27 mouse cellular contexts compared by ENCODE assay signal in genomic region chr11:36940557-36941110, GRCm38 (mm10).
DNase-seq lines count a peak whose midpoint lies in the region; ATAC-seq lines count a peak whose summit lies in the region.
"Had no signal": no experiment of that assay in that cellular context is flagged by ENCODE, and none has a peak within 500 bp of the region (broad histone marks: within the 10 kb centered on the region; RNA-seq: fewer than 3 reads in every experiment).

No protein-coding gene starts in this region.

- H3K9ac ChIP-seq in midbrain, embryonic 14.5 days (replicated peaks; ENCODE audit: low read length), result no peak overlapping the region
- no peak overlapping the region for H3K9ac ChIP-seq in midbrain, embryonic 16.5 days (ENCODE audit: low read depth, low read length)
- no peak overlapping the region for H3K9ac ChIP-seq in kidney, embryonic 14.5 days (ENCODE audit: low read depth, low read length)
- H3K9ac ChIP-seq: hindbrain, embryonic 12.5 days; limb, embryonic 13.5 days; midbrain, embryonic 12.5 days; neural tube, embryonic 12.5 days had no signal

- H3K4me1 ChIP-seq in heart, embryonic 10.5 days, result no peaks in the 10 kb centered on the region
- H3K4me1 ChIP-seq in midbrain, embryonic 14.5 days (ENCODE audit: control insufficient read depth, insufficient read depth, low read length), result no peaks in the 10 kb centered on the region
- peaks cover 6% of the 10 kb centered on the region; the same call in 1 of the 2 replicates for H3K4me1 ChIP-seq in midbrain, embryonic 16.5 days (ENCODE audit: control insufficient read depth, insufficient read depth, low read length)
- H3K4me1 ChIP-seq in kidney, embryonic 14.5 days (ENCODE audit: control insufficient read depth, insufficient read depth, low read length), result no peaks in the 10 kb centered on the region
- H3K4me1 ChIP-seq: limb, embryonic 13.5 days; neural tube, embryonic 12.5 days had no signal

- ATAC-seq in midbrain, embryonic 14.5 days (ENCODE audit: low FRiP score, low TSS enrichment), result no peak
- no peak for ATAC-seq in midbrain, embryonic 16.5 days
- 0 out of 2 replicates have a peak, but pooled peaks have one; percentile 52 for ATAC-seq in kidney, embryonic 14.5 days (ENCODE audit: low FRiP score, low TSS enrichment)
- ATAC-seq: CD4-positive, CD25-positive, alpha-beta regulatory T cell, adult 4 months; intestine, embryonic 16.5 days had no signal

- H3K4me2 ChIP-seq in midbrain, embryonic 14.5 days (ENCODE audit: low read length), result no peak overlapping the region
- H3K4me2 ChIP-seq in midbrain, embryonic 16.5 days (ENCODE audit: low read length), result no peak overlapping the region
- H3K4me2 ChIP-seq in kidney, embryonic 14.5 days (replicated peaks; ENCODE audit: low read depth, low read length), result no peak overlapping the region
- H3K4me2 ChIP-seq: heart, embryonic 11.5 days; hindbrain, embryonic 12.5 days; limb, embryonic 13.5 days; liver, embryonic 11.5 days; midbrain, embryonic 12.5 days; neural tube, embryonic 12.5 days had no signal

- H3K4me3 ChIP-seq in heart, embryonic 10.5 days, result no peak overlapping the region
- H3K4me3 ChIP-seq in midbrain, embryonic 14.5 days (replicated peaks; ENCODE audit: low read depth, low read length), result no peak overlapping the region
- no peak overlapping the region for H3K4me3 ChIP-seq in midbrain, embryonic 16.5 days (ENCODE audit: low read depth, low read length)
- H3K4me3 ChIP-seq in kidney, embryonic 14.5 days (ENCODE audit: low read length), result no peak overlapping the region
- H3K4me3 ChIP-seq: hindbrain, embryonic 12.5 days; limb, embryonic 13.5 days; midbrain, embryonic 12.5 days; myocyte; neural tube, embryonic 12.5 days had no signal

- no peaks in the 10 kb centered on the region for H3K9me3 ChIP-seq in heart, embryonic 10.5 days
- H3K9me3 ChIP-seq in midbrain, embryonic 14.5 days (ENCODE audit: control insufficient read depth, low read length), result no peaks in the 10 kb centered on the region
- H3K9me3 ChIP-seq in midbrain, embryonic 16.5 days (replicated peaks; ENCODE audit: control insufficient read depth, low read length, poor library complexity, severe bottlenecking), result no peaks in the 10 kb centered on the region
- no peaks in the 10 kb centered on the region for H3K9me3 ChIP-seq in kidney, embryonic 14.5 days (ENCODE audit: control insufficient read depth, low read length)
- H3K9me3 ChIP-seq: hindbrain, embryonic 12.5 days; limb, embryonic 13.5 days; midbrain, embryonic 12.5 days; neural tube, embryonic 12.5 days had no signal

- 40% methylated on average over 7 of the region's 7 CpGs for WGBS in heart, embryonic 10.5 days
- WGBS in midbrain, embryonic 14.5 days, result 33% methylated on average over 7 of the region's 7 CpGs
- 27% methylated on average over 7 of the region's 7 CpGs for WGBS in midbrain, embryonic 16.5 days
- WGBS in kidney, embryonic 14.5 days, result 47% methylated on average over 7 of the region's 7 CpGs

- no peaks in the 10 kb centered on the region for H3K27me3 ChIP-seq in heart, embryonic 10.5 days (ENCODE audit: insufficient read depth, poor library complexity, severe bottlenecking)
- no peaks in the 10 kb centered on the region for H3K27me3 ChIP-seq in midbrain, embryonic 14.5 days (ENCODE audit: control insufficient read depth, insufficient read depth, low read length)
- no peaks in the 10 kb centered on the region for H3K27me3 ChIP-seq in midbrain, embryonic 16.5 days (ENCODE audit: control insufficient read depth, insufficient read depth, low read depth, low read length)
- H3K27me3 ChIP-seq in kidney, embryonic 14.5 days (ENCODE audit: control insufficient read depth, insufficient read depth, low read length), result no peaks in the 10 kb centered on the region
- H3K27me3 ChIP-seq: hindbrain, embryonic 12.5 days; limb, embryonic 13.5 days; midbrain, embryonic 12.5 days; neural tube, embryonic 12.5 days had no signal

- DNase-seq in heart, adult 11 months, result peak; percentile 60
- DNase-seq in heart, embryonic 10.5 days (ENCODE audit: low spot score), result no peak
- no peak for DNase-seq in midbrain, embryonic 14.5 days
- DNase-seq in kidney, postnatal 36 days, result peak; percentile 1 to 14
- DNase-seq in adrenal gland, adult (ENCODE audit: inconsistent age in 2 of 2, low spot score in 1 of 2), result no peak
- DNase-seq: adrenal gland, adult 2 months; adrenal gland, postnatal 36 days; cerebellum, adult 9-10 months; cerebellum, postnatal 36 days; gastrocnemius, postnatal 14 days; heart, postnatal 36 days; lung, postnatal 36 days; right cerebral cortex, postnatal 4 days; thymus, adult 2 months; thymus, postnatal 36 days had no signal

- no peak overlapping the region for H3K27ac ChIP-seq in heart, embryonic 10.5 days
- peak overlapping the region; percentile 32; the same call in 1 of the 2 replicates for H3K27ac ChIP-seq in midbrain, embryonic 14.5 days (replicated peaks; ENCODE audit: low read depth, low read length)
- no peak overlapping the region for H3K27ac ChIP-seq in midbrain, embryonic 16.5 days (ENCODE audit: low read length)
- H3K27ac ChIP-seq in kidney, embryonic 14.5 days (ENCODE audit: low read depth, low read length), result no peak overlapping the region
- H3K27ac ChIP-seq: hindbrain, embryonic 12.5 days; limb, embryonic 13.5 days; midbrain, embryonic 12.5 days; neural tube, embryonic 12.5 days; stomach, postnatal 0 days had no signal

- H3K36me3 ChIP-seq in heart, embryonic 10.5 days, result no peaks in the 10 kb centered on the region
- no peaks in the 10 kb centered on the region for H3K36me3 ChIP-seq in midbrain, embryonic 14.5 days (ENCODE audit: control insufficient read depth, insufficient read depth, low read length)
- H3K36me3 ChIP-seq in midbrain, embryonic 16.5 days (ENCODE audit: control insufficient read depth, insufficient read depth, low read length), result no peaks in the 10 kb centered on the region; the same call in 1 of the 2 replicates
- H3K36me3 ChIP-seq in kidney, embryonic 14.5 days (ENCODE audit: control insufficient read depth, insufficient read depth, low read length), result no peaks in the 10 kb centered on the region
- H3K36me3 ChIP-seq: hindbrain, embryonic 12.5 days; limb, embryonic 13.5 days; midbrain, embryonic 12.5 days; neural tube, embryonic 12.5 days had no signal

Comparison
In these comparisons a context has a peak if more than half of its experiments do, and no peak if none do; other contexts are left out.
1. DNase-seq: peak in heart, adult 11 months (single experiment) and kidney, postnatal 36 days (2 of 2); none in heart, embryonic 10.5 days (single experiment), midbrain, embryonic 14.5 days (single experiment) and adrenal gland, adult (0 of 2).